Mouse (Mus musculus) erythroblast, embryonic 14.5 days (primary cell): ENCODE data around the gene Xylt1. TPM values are rescaled to one million over a fixed set of nuclear protein-coding genes. Genes with fewer than 3 reads are reported as not detected.

Experiments used
- H3K27me3 ChIP-seq: 2 replicates; pipeline ENCODE4 v1.6.1; 2012; ENCODE audit warnings: inconsistent platforms; ENCODE audit not compliant: control insufficient read depth
- H3K36me3 ChIP-seq: 2 replicates; pipeline ENCODE4 v1.6.1; 2012; ENCODE audit warnings: mild to moderate bottlenecking, inconsistent platforms; ENCODE audit not compliant: control insufficient read depth
- H3K4me1 ChIP-seq: 2 replicates; pipeline ENCODE4 v1.6.1; 2012; ENCODE audit warnings: inconsistent platforms; ENCODE audit not compliant: control insufficient read depth
- H3K4me3 ChIP-seq: replicated peaks from 2 replicates; pipeline ENCODE3; 2012; ENCODE audit warnings: moderate library complexity, mild to moderate bottlenecking, inconsistent platforms
- H3K9me3 ChIP-seq: 2 replicates; pipeline ENCODE4 v1.6.1; 2012; ENCODE audit warnings: low read length, inconsistent platforms, mixed read lengths; ENCODE audit not compliant: control insufficient read depth
- GATA1 ChIP-seq: IDR thresholded peaks from 2 replicates; pipeline ENCODE4 v1.6.1; 2012; ENCODE audit warnings: low read length, inconsistent platforms, mixed read lengths
- TAL1 ChIP-seq: IDR thresholded peaks from 3 replicates; pipeline ENCODE4 v1.6.1; 2012; ENCODE audit warnings: low read length, inconsistent platforms, mixed read lengths
- polyA plus RNA-seq: library from polyadenylated mRNA; stranded (reverse); fragments of >175 nt; gene quantifications from 2 replicates; pipeline ENCODE4 v1.2.3, GENCODE M21; 2012

Gene Xylt1
- polyA plus RNA-seq, 1 experiment: 0.01 TPM

DNA sequence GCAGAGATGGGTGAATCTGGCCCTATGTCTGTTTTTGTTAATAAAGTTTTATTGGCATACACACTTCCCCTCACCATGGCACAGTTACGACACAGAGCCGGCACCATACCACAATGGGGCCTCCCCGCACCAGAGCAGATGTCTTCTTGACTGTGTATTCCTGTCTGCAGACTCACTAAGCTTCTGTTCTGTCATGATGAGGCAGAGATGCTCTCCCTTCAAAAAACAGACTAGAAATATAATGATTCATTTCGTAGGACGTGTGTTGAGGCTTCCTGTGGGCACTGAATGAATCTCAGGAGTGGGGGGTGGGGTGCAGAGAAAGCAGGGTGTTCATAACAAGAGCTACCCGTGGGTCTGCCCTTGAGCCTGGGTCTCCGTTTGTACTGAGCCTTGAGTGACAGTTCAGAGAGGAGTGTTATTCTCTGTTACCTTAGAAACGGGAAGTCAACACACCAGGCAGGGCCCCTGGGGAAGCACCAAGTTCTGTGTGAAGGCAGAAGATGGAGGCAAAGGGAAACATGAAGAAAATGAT is 48.0 kb downstream of the Xylt1 start:
- no peak overlapping the region for H3K4me3 ChIP-seq
- no peak for TF ChIP-seq GATA1
- no peaks in the 10 kb centered on the region for H3K9me3 ChIP-seq
- H3K27me3 ChIP-seq: no peaks in the 10 kb centered on the region
- H3K4me1 ChIP-seq: no peaks in the 10 kb centered on the region
- H3K36me3 ChIP-seq: no peaks in the 10 kb centered on the region

DNA sequence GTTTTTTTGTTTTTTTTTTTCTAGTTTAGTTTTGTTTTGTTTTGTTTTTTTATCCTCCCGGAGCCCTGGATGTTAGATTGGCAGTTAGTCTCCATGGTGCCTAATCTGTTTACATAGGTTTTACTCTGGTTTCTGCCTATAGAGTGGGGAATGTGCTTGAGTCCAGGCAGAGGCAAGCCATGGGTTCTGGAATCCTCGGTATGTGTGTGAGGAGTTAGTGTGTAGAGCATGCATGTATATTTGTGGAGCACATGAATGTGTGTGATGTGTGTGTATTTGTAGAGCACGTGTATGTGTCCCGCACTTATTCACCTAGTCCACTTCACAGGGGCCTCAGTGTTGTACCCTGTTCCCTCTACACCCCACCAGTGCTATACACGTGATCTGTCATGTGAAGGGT is 48.7 kb downstream of the Xylt1 start:
- H3K36me3 ChIP-seq: no peaks in the 10 kb centered on the region
- TF ChIP-seq TAL1: no peak
- no peak for TF ChIP-seq GATA1
- H3K4me1 ChIP-seq: no peaks in the 10 kb centered on the region
- H3K4me3 ChIP-seq: no peak overlapping the region
- H3K9me3 ChIP-seq: no peaks in the 10 kb centered on the region
- H3K27me3 ChIP-seq: no peaks in the 10 kb centered on the region

DNA sequence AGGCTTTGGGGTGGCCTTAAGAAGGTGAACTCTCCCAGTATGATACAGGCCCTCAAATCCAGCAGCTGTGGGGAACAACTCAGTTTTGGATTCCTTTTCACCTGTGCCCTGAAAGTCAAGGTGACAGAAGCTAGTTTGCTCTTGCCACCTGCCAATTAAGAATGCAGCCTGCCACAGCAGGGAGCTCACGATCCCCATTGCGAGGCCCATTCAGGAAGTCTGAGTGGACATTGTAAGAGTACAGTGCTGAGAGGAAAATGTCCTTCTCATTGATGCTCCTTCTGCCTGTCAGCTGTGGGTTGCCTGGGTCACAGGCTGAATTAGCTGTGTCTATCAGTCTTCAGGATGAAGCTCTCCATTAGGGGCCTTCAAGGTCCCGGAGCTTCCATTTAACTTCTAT is 49.1 kb downstream of the Xylt1 start:
- Histone ChIP-seq H3K4me3 (no peak overlapping the region), H3K36me3 (no peaks in the 10 kb centered on the region)
- TF ChIP-seq TAL1 (no peak), GATA1 (no peak)

DNA sequence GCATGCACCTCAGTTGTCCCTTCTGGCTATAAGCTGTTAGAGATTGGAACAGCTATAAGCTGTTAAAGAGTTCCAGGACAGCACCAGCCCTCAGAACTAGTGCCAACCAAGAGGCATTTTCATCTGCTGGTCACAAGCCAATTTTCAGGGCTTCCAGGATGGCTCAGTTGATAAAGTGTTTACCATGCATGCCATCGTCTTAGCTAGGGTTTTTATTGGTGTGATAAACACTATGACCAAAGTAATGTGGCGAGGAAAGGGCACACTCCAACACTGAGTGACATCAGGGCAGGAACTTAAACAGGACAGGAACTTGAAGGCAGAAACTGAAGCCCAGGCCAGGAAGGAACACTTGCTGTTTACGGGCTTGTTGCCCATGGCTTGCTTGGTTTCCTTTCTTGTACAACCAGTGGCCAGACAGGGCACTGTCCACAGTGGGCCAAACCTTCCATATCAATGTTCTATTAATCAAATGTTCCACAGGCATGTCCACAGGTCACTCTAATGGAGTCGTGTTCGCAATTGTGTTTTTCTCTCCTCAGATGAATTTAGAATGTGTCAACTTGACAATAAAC is 49.7 kb downstream of the Xylt1 start:
- H3K36me3 ChIP-seq: no peaks in the 10 kb centered on the region
- H3K4me1 ChIP-seq: no peaks in the 10 kb centered on the region
- no peak for TF ChIP-seq TAL1
- no peaks in the 10 kb centered on the region for H3K9me3 ChIP-seq
- no peak overlapping the region for H3K4me3 ChIP-seq
- no peaks in the 10 kb centered on the region for H3K27me3 ChIP-seq

More for the DNA sequence above, 49.1 kb downstream of the Xylt1 start:
- H3K9me3 ChIP-seq: no peaks in the 10 kb centered on the region
- H3K27me3 ChIP-seq: no peaks in the 10 kb centered on the region
- no peaks in the 10 kb centered on the region for H3K4me1 ChIP-seq

DNA sequence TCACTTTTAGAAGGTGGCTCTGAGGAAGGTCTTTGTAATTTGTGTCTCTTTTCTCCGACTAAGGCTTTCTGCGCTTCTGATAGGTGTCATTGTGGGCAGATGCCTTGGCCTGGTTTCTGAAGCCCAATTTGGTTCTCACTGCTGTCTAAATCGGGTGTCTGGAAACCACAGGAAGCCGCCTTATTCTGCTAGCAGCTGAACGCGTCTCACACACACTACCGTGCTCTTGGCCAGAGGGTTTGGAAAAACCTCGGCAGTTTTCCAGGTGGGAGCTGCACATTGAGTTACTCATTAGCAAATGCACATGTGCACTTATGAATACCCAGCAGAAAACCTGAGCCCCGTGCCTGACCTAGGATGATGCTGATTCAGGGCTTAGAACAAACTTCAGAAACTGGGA is 52.9 kb downstream of the Xylt1 start:
- no peaks in the 10 kb centered on the region for H3K36me3 ChIP-seq
- H3K4me1 ChIP-seq: no peaks in the 10 kb centered on the region
- H3K9me3 ChIP-seq: no peaks in the 10 kb centered on the region
- no peak overlapping the region for H3K4me3 ChIP-seq
- no peaks in the 10 kb centered on the region for H3K27me3 ChIP-seq
- TF ChIP-seq GATA1: no peak
- no peak for TF ChIP-seq TAL1

DNA sequence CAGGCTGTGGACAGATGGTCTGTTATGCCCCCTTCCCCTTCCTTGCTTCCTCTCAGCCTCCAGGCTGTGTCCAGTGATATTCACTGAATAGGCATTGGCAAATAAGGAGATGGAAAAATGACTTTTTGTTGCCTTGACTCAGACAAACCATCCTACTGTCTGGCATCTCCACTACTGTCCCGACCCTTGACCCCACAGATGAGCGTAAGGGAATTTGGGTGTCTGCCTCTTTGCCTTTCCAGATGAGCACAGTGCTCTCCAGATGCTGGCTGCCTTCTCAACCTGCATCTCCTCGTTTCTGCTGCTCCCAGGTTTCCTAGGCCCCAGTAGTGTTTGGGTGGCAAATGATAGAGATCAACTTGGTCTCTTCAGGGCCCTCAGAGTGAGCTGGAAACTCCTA is 54.3 kb downstream of the Xylt1 start:
- no peaks in the 10 kb centered on the region for H3K27me3 ChIP-seq
- no peaks in the 10 kb centered on the region for H3K36me3 ChIP-seq
- TF ChIP-seq GATA1 (no peak), TAL1 (no peak)
- H3K9me3 ChIP-seq: no peaks in the 10 kb centered on the region
- H3K4me3 ChIP-seq: no peak overlapping the region
- no peaks in the 10 kb centered on the region for H3K4me1 ChIP-seq

DNA sequence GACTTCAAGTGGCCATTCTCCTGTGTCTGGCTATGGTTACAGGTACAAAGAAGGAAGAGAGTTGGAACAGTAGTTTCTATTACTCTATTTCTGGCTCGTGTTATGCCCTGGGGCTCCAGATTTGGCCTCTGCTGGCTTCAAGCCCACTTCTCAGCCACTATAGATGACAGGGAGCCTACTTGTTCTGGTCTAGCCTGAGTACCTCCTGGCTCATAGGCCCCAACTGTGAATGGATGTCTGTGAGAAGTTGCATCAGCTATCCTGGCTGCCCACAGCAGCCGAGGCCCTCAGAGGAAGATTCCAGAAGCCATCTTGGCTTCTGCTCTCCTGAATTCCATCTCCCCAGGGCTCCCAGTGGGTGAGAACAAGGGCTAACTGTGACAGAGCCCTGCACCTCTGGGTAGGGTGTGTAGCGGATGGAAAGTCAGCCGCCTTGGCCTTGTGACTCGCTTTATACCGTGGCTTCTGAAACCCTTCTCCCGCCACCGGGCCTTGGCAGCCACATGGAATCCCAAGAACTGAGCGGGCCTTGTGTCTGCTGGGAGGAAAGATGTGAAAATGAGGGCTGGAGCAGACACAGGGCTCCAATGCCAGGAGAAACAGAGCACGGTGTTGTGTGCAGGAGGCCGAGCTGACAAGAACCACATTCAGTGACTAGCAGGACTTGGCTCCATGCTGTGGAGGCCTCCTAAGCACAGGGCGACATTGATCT is 55.1 kb downstream of the Xylt1 start:
- no peak for TF ChIP-seq GATA1
- TF ChIP-seq TAL1: no peak
- no peaks in the 10 kb centered on the region for H3K4me1 ChIP-seq
- no peak overlapping the region for H3K4me3 ChIP-seq
- H3K27me3 ChIP-seq: no peaks in the 10 kb centered on the region
- H3K9me3 ChIP-seq: no peaks in the 10 kb centered on the region
- H3K36me3 ChIP-seq: no peaks in the 10 kb centered on the region

DNA sequence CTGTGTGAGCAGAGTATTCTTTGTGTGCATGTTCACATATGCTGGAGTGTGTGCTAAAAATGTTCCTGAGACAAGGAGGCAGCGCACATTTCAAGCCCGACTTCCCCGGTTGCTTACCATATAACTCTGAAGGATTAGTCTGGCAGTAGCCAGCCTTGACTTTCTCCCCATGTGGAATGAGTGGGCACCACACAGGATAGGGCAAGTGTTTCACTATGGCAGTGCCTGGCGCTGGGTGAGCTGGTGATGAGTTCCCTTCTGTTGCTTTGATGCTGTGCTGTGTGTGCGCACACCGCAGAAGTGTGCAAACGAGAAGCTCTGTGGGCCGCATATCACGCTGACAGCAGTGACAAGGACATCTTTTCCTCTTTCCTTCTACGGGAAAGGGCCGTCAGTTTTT is 56.1 kb downstream of the Xylt1 start:
- TF ChIP-seq GATA1: no peak
- no peak for TF ChIP-seq TAL1
- Histone ChIP-seq H3K4me3 (no peak overlapping the region), H3K27me3 (no peaks in the 10 kb centered on the region), H3K36me3 (no peaks in the 10 kb centered on the region), H3K9me3 (no peaks in the 10 kb centered on the region), H3K4me1 (no peaks in the 10 kb centered on the region)

DNA sequence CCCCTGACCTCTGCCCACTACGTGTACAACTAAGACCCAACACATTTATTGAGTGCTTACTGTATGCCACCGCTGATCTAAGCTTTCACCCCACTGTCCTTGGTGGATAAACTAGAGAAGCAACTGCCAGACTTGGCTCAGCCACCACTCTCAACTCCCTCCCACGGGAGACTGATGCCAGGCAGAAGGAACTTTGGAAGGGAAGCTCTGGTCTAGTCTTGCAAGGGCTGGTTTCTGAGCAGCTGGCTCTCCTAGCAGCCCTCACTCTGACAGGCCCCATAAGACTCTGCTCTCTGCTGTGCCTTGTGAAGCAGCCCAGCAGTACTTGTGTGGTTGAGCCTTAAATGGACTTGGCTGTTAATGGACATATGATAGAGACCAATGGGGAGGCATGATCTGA is 60.2 kb downstream of the Xylt1 start:
- Histone ChIP-seq H3K4me3 (no peak overlapping the region), H3K9me3 (no peaks in the 10 kb centered on the region), H3K27me3 (no peaks in the 10 kb centered on the region), H3K36me3 (no peaks in the 10 kb centered on the region), H3K4me1 (no peaks in the 10 kb centered on the region)
- TF ChIP-seq TAL1 (no peak), GATA1 (no peak)
